Mouse (Mus musculus) lung, postnatal 0 days (tissue): Measurements from ENCODE around the gene Osbp2.

Experiments
- CTCF ChIP-seq: IDR thresholded peaks from 2 replicates; pipeline ENCODE4 v1.5.1; 2016; ENCODE audit warnings: antibody characterized with exemption, mild to moderate bottlenecking
- EP300 ChIP-seq: IDR thresholded peaks from 2 replicates; pipeline ENCODE4 v1.6.1; 2016; ENCODE audit warnings: antibody characterized with exemption, mild to moderate bottlenecking, control low read depth

- peak; percentile 8; the same call in 1 of the 2 replicates for TF ChIP-seq CTCF
- no peak for TF ChIP-seq EP300
Measured at GRCm38 (mm10) chr11:3677204-3677603, 186.5 kb downstream of the Osbp2 start.
